Comparison of ENCODE assay signal across 8 mouse cellular contexts in genomic region chr1:153549536-153550199, GRCm38 (mm10). TPM values are rescaled to one million over a fixed set of nuclear protein-coding genes. Genes with fewer than 3 reads are reported as not detected.
DNase-seq lines count a peak whose midpoint lies in the region; ATAC-seq lines count a peak whose summit lies in the region.

Gene Npl (minus strand): TSS chr1:153550045.

- peak; percentile 79 to 90 for DNase-seq in adrenal gland, adult (ENCODE audit: inconsistent age in 2 of 2, low spot score in 1 of 2)
- DNase-seq in embryo, embryonic 11 days, result peak; percentile 88
- peak; percentile 56 to 60 for DNase-seq in gastrocnemius, postnatal 36 days
- DNase-seq in intestine, embryonic 14.5 days (ENCODE audit: low spot score), result peak; percentile 84
- peak; percentile 75 to 80 for DNase-seq in left cerebral cortex, postnatal 36 days (ENCODE audit: low spot score in 2 of 2)
- DNase-seq in mesoderm, embryonic 11.5 days (ENCODE audit: low read depth, low spot score), result peak; percentile 72
- peak; percentile 84 for DNase-seq in right cerebral cortex, postnatal 25 days
- DNase-seq in yolk sac, embryonic 10.5 days (ENCODE audit: low spot score), result peak; percentile 86

- H3K36me3 ChIP-seq in intestine, embryonic 14.5 days (ENCODE audit: control insufficient read depth, insufficient read depth, low read length), result no peaks in the 10 kb centered on the region

- intact Hi-C loops in gastrocnemius, postnatal 36 days (cut with DNase I), result no loop called here
- intact Hi-C loops in left cerebral cortex, postnatal 36 days (cut with DNase I), result no loop called here

- WGBS in intestine, embryonic 14.5 days, result 5% methylated on average over 29 of the region's 29 CpGs

- peak within 1 kb of the TSS; percentile 44 for H3K9ac ChIP-seq in intestine, embryonic 14.5 days (ENCODE audit: low read length)

- H3K4me3 ChIP-seq in intestine, embryonic 14.5 days (ENCODE audit: low read depth, low read length), result peak within 1 kb of the TSS; percentile 42

- H3K27ac ChIP-seq in intestine, embryonic 14.5 days (ENCODE audit: low read depth), result no peak within 1 kb of the TSS

- no peaks in the 10 kb centered on the region for H3K9me3 ChIP-seq in intestine, embryonic 14.5 days (ENCODE audit: control insufficient read depth, low read length)

- H3K4me2 ChIP-seq in intestine, embryonic 14.5 days (ENCODE audit: low read length), result peak within 1 kb of the TSS; percentile 59

- H3K4me1 ChIP-seq in intestine, embryonic 14.5 days (replicated peaks; ENCODE audit: control insufficient read depth, insufficient read depth, low read length), result no peaks in the 10 kb centered on the region

- ATAC-seq in intestine, embryonic 14.5 days (replicated peaks; ENCODE audit: low FRiP score, low TSS enrichment, low read depth), result peak; percentile 88

- H3K27me3 ChIP-seq in intestine, embryonic 14.5 days (replicated peaks; ENCODE audit: control insufficient read depth, insufficient read depth, low read length), result 0 out of 2 replicates have a peak, but pooled peaks cover 4% of the 10 kb centered on the region

RNA-seq across cellular contexts. Expression of gene Npl, which starts in this region (rescaled TPM):
- 1 to 10 TPM; 1.7 to 1.9 TPM for total RNA-seq in gastrocnemius, postnatal 36 days (2021)
- 8.3 and 9.0 TPM in 2 replicates for polyA plus RNA-seq in intestine, embryonic 14.5 days (2014; fragmentation: Nextera tagmentation; extraction: Ambion mirVana)
- 1 to 10 TPM; 3.8 to 6.1 TPM for total RNA-seq in left cerebral cortex, postnatal 36 days (2021)
